Mouse (Mus musculus) central nervous system, embryonic 14 days (tissue): ENCODE measurements around the gene Olfr1359. TPM values are rescaled to one million over a fixed set of nuclear protein-coding genes. Genes with fewer than 3 reads are reported as not detected.

ENCODE experiments used
- polyA plus RNA-seq: library from polyadenylated mRNA; depleted of rRNA; stranded (reverse); fragments of >200 nt; gene quantifications from 2 replicates; pipeline ENCODE4 v1.2.3, GENCODE M21; 2012; rRNA removed

Gene Olfr1359
- not detected in 2 replicates for polyA plus RNA-seq

GRCm38 (mm10) chr13:21697811-21698210 lies at the start of gene Olfr1359:
Gene Olfr1359 (plus strand): TSS chr13:21698111.

DNA sequence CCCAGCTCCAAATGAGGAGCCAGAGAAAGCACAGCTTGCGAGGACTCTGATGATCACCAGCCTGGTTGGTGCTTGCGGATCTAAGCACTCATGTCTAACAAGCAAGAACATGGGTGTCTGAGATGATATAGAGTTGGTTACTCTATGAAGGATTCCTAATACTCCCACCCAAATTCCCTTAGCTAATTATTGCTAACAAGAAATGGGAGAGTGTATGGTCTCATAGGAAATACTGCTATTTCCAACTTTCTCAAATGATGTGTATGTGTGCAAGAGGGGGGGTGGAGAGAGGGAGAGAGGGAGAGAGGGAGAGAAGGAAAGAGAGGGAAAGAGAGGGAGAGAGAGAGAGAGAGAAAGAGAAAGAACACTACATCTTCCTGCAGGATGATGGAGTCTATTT lies 34.6 kb upstream of the Olfr1359 start, which contains the start of gene Olfr1361:
Olfr1361 (minus strand) TSS at position 101 of the 400 bp plus-strand sequence.

DNA sequence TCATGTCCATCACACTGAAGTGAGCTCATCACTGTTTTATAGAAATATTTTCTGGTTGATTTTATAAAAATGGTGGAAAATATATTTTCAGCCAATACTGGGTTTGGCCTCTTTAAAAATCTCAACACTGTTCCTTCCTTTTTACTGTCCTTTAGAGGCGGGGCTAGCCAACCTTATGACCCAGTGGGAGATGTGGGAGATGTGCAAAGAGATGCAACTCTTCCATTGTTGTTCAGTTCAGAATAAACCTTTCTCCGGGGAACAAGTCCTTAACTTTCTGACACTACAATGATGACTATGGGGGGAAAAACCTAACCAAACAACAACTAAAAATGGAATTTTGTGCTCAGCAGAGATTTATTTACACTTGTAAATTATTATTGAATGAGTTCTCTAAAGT lies 20.6 kb upstream of the Olfr1359 start, which contains the start of gene Olfr1360:
Olfr1360 (minus strand) TSS at position 101 of the 400 bp plus-strand sequence.

GRCm38 (mm10) chr13:21715864-21716539 lies 18.1 kb downstream of the Olfr1359 start, which contains the start of the genes Hist1h2bl and Hist1h2ai:
Gene Hist1h2bl (minus strand): TSS chr13:21716143.
Gene Hist1h2ai (plus strand): TSS chr13:21716422.

GRCm38 (mm10) chr13:21717397-21718357 lies 19.8 kb downstream of the Olfr1359 start, which contains the start of gene Hist1h3h:
Gene Hist1h3h (plus strand): TSS chr13:21717659.

DNA sequence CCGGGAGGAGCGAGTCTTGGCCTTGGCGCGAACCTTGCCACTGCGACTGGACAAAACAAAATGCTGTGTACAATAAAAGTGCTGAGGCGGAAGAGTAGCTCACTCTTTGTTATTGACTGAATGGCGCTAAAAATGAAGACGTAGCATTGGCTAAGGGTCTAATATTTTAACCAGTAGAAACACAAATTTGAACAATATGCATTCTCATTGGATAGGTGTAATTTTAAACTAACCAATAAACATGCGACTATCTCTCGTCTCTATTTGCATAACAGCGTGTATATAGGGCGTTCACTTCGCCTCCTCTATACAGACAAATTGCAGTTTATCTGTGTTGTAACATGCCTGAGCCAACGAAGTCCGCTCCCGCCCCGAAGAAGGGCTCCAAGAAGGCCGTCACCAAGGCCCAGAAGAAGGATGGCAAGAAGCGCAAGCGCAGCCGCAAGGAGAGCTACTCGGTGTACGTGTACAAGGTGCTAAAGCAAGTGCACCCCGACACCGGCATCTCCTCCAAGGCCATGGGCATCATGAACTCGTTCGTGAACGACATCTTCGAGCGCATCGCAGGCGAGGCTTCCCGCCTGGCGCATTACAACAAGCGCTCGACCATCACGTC lies 24.0 kb downstream of the Olfr1359 start, which contains the start of gene Hist1h2bm:
Hist1h2bm (plus strand) TSS at position 288 of the 616 bp plus-strand sequence.

GRCm38 (mm10) chr13:21734906-21735767 lies 37.2 kb downstream of the Olfr1359 start, which contains the start of gene Hist1h4j:
Gene Hist1h4j (plus strand): TSS chr13:21735064.

GRCm38 (mm10) chr13:21750159-21751017 lies 52.5 kb downstream of the Olfr1359 start, which contains the start of gene Hist1h4k:
Gene Hist1h4k (minus strand): TSS chr13:21750505.

DNA sequence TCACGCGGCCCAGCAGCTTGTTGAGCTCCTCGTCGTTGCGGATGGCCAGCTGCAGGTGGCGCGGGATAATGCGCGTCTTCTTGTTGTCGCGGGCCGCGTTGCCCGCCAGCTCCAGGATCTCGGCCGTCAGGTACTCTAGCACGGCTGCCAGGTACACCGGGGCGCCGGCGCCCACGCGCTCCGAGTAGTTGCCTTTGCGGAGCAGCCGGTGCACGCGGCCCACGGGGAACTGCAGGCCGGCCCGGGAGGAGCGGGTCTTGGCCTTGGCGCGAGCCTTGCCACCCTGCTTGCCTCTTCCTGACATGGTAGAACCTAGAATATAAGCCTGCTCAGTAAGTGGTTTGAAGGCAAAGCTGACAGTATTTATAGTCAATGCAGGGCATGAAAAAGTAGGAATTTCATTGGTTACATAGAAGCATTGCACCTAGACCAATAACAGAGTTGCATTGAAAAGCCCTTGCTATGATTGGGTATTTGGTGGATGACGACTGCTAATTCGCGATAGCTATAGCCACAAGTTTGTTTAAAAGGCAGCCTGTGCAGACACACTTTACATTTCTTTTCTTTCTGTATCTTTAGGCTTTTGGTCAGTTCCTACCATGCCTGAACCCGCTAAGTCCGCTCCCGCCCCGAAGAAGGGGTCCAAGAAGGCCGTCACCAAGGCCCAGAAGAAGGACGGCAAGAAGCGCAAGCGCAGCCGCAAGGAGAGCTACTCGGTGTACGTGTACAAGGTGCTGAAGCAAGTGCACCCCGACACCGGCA lies 55.8 kb downstream of the Olfr1359 start, which contains the start of the genes Hist1h2ak and Hist1h2bn:
Hist1h2ak (minus strand) TSS at position 304 of the 762 bp plus-strand sequence.
Hist1h2bn (plus strand) TSS at position 600 of the 762 bp plus-strand sequence.

Other genes starting within 250 kb of the Olfr1359 start
- gene Zscan26, start 244.4 kb upstream of the Olfr1359 start, polyA plus RNA-seq, result 38.9 and 40.7 TPM in 2 replicates
- gene Nkapl, start 229.6 kb upstream of the Olfr1359 start, polyA plus RNA-seq, result 0.96 and 0.98 TPM in 2 replicates
- 5.1 and 5.3 TPM in 2 replicates for gene Zkscan4, start 219.2 kb upstream of the Olfr1359 start, polyA plus RNA-seq
- not detected in 2 replicates for gene Gm10065, start 218.7 kb upstream of the Olfr1359 start, polyA plus RNA-seq
- gene AK157302, start 202.9 kb upstream of the Olfr1359 start, polyA plus RNA-seq, result 0.29 and 0.33 TPM in 2 replicates
- 4.1 and 4.4 TPM in 2 replicates for gene Gm11273, start 196.7 kb upstream of the Olfr1359 start, polyA plus RNA-seq
- gene Zkscan8, start 167.0 kb upstream of the Olfr1359 start, polyA plus RNA-seq, result 10.2 and 11.0 TPM in 2 replicates
- gene Olfr1366, start 155.3 kb upstream of the Olfr1359 start, polyA plus RNA-seq, result not detected in 2 replicates
- not detected in 2 replicates for gene Olfr1535, start 138.2 kb upstream of the Olfr1359 start, polyA plus RNA-seq
- not detected in 2 replicates for gene Olfr1364, start 116.4 kb upstream of the Olfr1359 start, polyA plus RNA-seq
- not detected in 2 replicates for gene Olfr1362, start 84.1 kb upstream of the Olfr1359 start, polyA plus RNA-seq
- gene Olfr11, start 55.6 kb upstream of the Olfr1359 start, polyA plus RNA-seq, result not detected in 2 replicates
- not detected in 2 replicates for gene Olfr1361, start 34.7 kb upstream of the Olfr1359 start, polyA plus RNA-seq
- gene Olfr1360, start 20.7 kb upstream of the Olfr1359 start, polyA plus RNA-seq, result not detected in 2 replicates
- 6.6 and 13.7 TPM in 2 replicates for gene Hist1h2bl, start 18.0 kb downstream of the Olfr1359 start, polyA plus RNA-seq
- gene Hist1h2ai, start 18.3 kb downstream of the Olfr1359 start, polyA plus RNA-seq, result 11.5 and 14.4 TPM in 2 replicates
- 23.9 and 36.2 TPM in 2 replicates for gene Hist1h3h, start 19.5 kb downstream of the Olfr1359 start, polyA plus RNA-seq
- gene Hist1h2bm, start 23.9 kb downstream of the Olfr1359 start, polyA plus RNA-seq, result 6.2 and 11.0 TPM in 2 replicates
- 11.4 and 17.3 TPM in 2 replicates for gene Hist1h4j, start 37.0 kb downstream of the Olfr1359 start, polyA plus RNA-seq
- 23.8 and 36.9 TPM in 2 replicates for gene Hist1h4k, start 52.4 kb downstream of the Olfr1359 start, polyA plus RNA-seq
- gene Hist1h2ak, start 55.7 kb downstream of the Olfr1359 start, polyA plus RNA-seq, result 18.5 and 25.0 TPM in 2 replicates
- 5.4 and 11.4 TPM in 2 replicates for gene Hist1h2bn, start 56.0 kb downstream of the Olfr1359 start, polyA plus RNA-seq
- gene Hist1h1b, start 82.5 kb downstream of the Olfr1359 start, polyA plus RNA-seq, result 3.8 and 6.4 TPM in 2 replicates
- 22.6 and 39.5 TPM in 2 replicates for gene Hist1h3i, start 85.3 kb downstream of the Olfr1359 start, polyA plus RNA-seq
- 4.9 and 9.4 TPM in 2 replicates for gene Hist1h2an, start 89.1 kb downstream of the Olfr1359 start, polyA plus RNA-seq
- gene Hist1h2bp, start 89.3 kb downstream of the Olfr1359 start, polyA plus RNA-seq, result 1.1 and 1.5 TPM in 2 replicates
- 8.2 and 8.5 TPM in 2 replicates for gene Hist1h2bq, start 112.1 kb downstream of the Olfr1359 start, polyA plus RNA-seq
- 0.21 TPM in 1 of 2 replicates, not detected in the other for gene Hist1h2ao, start 112.4 kb downstream of the Olfr1359 start, polyA plus RNA-seq
- 0.50 TPM in 1 of 2 replicates, not detected in the other for gene Hist1h4m, start 113.6 kb downstream of the Olfr1359 start, polyA plus RNA-seq
- 20.1 and 31.8 TPM in 2 replicates for gene Hist1h4n, start 134.1 kb downstream of the Olfr1359 start, polyA plus RNA-seq
- gene Hist1h2ap, start 135.4 kb downstream of the Olfr1359 start, polyA plus RNA-seq, result 31.6 and 43.2 TPM in 2 replicates
- 3.8 and 12.2 TPM in 2 replicates for gene Hist1h2br, start 135.6 kb downstream of the Olfr1359 start, polyA plus RNA-seq
- 13.1 and 15.7 TPM in 2 replicates for gene Zfp184, start 247.0 kb downstream of the Olfr1359 start, polyA plus RNA-seq